Mouse (Mus musculus): ENCODE results near the gene Aasdh.
"Not testable (repeated sequence)": the region's sequence is repeated elsewhere in the genome, so short reads cannot be mapped to it uniquely, and the experiment has no call there.

Gene Aasdh

GRCm38 (mm10) chr5:76905405-76906154, at the start of gene Aasdh:
Gene Aasdh, minus strand, starts transcription at chr5:76905514.
- DNase-seq = peak; percentile 96

GRCm38 (mm10) chr5:76954271-76954900, 49.1 kb upstream of the Aasdh start:
- no peak for DNase-seq

GRCm38 (mm10) chr5:76953794-76954193, 48.5 kb upstream of the Aasdh start:
- DNase-seq = no peak

- peak; percentile 11 for DNase-seq
Observed at GRCm38 (mm10) chr5:76952112-76953040, 47.1 kb upstream of the Aasdh start.

GRCm38 (mm10) chr5:76951106-76952027, 46.1 kb upstream of the Aasdh start, which contains the start of the genes Paics and Ppat:
Gene Paics, plus strand, starts transcription at chr5:76951307.
Gene Ppat, minus strand, starts transcription at chr5:76951578.
- DNase-seq = peak; percentile 97

- DNase-seq = no peak
Observed at GRCm38 (mm10) chr5:76950343-76951105, 45.2 kb upstream of the Aasdh start.

- DNase-seq = no peak
Observed at GRCm38 (mm10) chr5:76947758-76948157, 42.4 kb upstream of the Aasdh start.

- DNase-seq = no peak
Observed at GRCm38 (mm10) chr5:76947142-76947541, 41.8 kb upstream of the Aasdh start.

- DNase-seq = no peak
Observed at GRCm38 (mm10) chr5:76945678-76946033, 40.3 kb upstream of the Aasdh start.

- DNase-seq = no peak
Observed at GRCm38 (mm10) chr5:76944965-76945677, 39.8 kb upstream of the Aasdh start.

GRCm38 (mm10) chr5:76942505-76942904, 37.2 kb upstream of the Aasdh start:
- DNase-seq = no peak

- no peak for DNase-seq
Observed at GRCm38 (mm10) chr5:76941975-76942374, 36.7 kb upstream of the Aasdh start.

- DNase-seq = no peak
Observed at GRCm38 (mm10) chr5:76939717-76940116, 34.4 kb upstream of the Aasdh start.

- no peak for DNase-seq
Observed at GRCm38 (mm10) chr5:76929180-76929877, 24.0 kb upstream of the Aasdh start.

GRCm38 (mm10) chr5:76928124-76928832, 23.0 kb upstream of the Aasdh start:
- DNase-seq = no peak

- DNase-seq = no peak
Observed at GRCm38 (mm10) chr5:76924296-76924695, 19.0 kb upstream of the Aasdh start.

GRCm38 (mm10) chr5:76923428-76923827, 18.1 kb upstream of the Aasdh start:
- peak; percentile 57 for DNase-seq

- no peak for DNase-seq
Observed at GRCm38 (mm10) chr5:76922833-76923232, 17.5 kb upstream of the Aasdh start.

- DNase-seq = not testable (repeated sequence)
Observed at GRCm38 (mm10) chr5:76912522-76912921, 7.2 kb upstream of the Aasdh start.

Data from cerebellum, adult 8-10 months (tissue).